Mouse (Mus musculus) liver, postnatal 0 days (tissue): ENCODE data around the gene Exosc3.

Experiments
- CTCF ChIP-seq: sonication (generic); IDR thresholded peaks from 2 replicates; pipeline ENCODE4 v1.5.1; 2016; ENCODE audit warnings: antibody characterized with exemption, low read depth
- EP300 ChIP-seq: IDR thresholded peaks from 2 replicates; pipeline ENCODE4 v1.6.1; 2016; ENCODE audit warnings: antibody characterized with exemption, low read depth, mild to moderate bottlenecking

- TF ChIP-seq CTCF (no peak), EP300 (no peak)
These were observed 45.6 kb downstream of the Exosc3 start, which contains the start of gene Trmt10b for GRCm38 (mm10) chr4:45296662-45297564.
